Mouse (Mus musculus) liver, embryonic 18 days (tissue): ENCODE results near the gene Pif1. TPM values are rescaled to one million over a fixed set of nuclear protein-coding genes. Genes with fewer than 3 reads are reported as not detected.

ENCODE experiments used
- polyA plus RNA-seq: library from polyadenylated mRNA; depleted of rRNA; stranded (reverse); fragments of >200 nt; gene quantifications from 2 replicates; pipeline ENCODE4 v1.2.3, GENCODE M21; 2012; rRNA removed

Gene Pif1
- polyA plus RNA-seq: 4.1 and 4.7 TPM in 2 replicates

GRCm38 (mm10) chr9:65586406-65587269 lies at the start of gene Pif1:
TSS of gene Pif1 (plus strand) at chr9:65587160.

GRCm38 (mm10) chr9:65579781-65580371 lies 7.1 kb upstream of the Pif1 start, which contains the start of gene Plekho2:
TSS of gene Plekho2 (minus strand) at chr9:65580040.

DNA sequence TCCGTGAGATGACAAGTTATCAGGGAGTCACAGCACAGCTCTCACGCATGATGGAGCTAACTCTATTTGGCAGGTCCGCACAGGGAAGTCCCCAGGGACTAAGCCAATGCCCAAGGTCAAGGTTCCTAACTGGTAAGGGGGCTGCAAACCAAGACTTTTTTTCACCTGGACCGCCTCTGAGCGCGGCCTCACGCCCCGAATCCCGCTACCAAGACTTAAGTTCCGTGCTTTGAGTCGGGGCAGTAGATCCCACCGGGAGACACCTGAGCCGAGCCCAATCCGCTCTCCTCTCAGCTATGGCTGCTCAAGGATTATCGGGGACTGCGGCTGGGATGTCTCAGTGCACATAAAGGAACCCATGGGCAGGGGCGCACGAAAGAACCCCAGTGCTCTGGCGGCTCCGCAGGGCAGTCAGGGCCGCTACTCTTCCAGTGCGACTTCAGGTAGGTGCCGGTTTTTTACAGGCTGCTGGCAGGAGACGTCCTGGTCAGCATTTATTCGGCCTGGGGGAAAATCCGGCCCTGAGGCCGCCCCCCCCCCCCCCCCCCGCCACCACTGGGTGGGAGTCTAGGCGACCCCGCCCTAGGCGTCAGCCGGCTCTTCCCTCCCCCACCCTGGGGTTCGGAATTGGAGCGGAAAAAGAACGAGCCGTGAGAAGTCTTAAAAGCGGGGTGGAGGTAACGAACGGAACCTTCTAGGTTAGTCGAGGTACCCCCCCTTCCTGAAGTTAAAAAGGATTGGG lies 42.2 kb downstream of the Pif1 start, which contains the start of gene Rbpms2:
Gene Rbpms2 (plus strand): TSS at position 624 of the 742 bp plus-strand sequence.

Other genes starting within 250 kb of the Pif1 start
- gene Pdcd7, start 241.1 kb upstream of the Pif1 start, polyA plus RNA-seq: 3.8 and 4.5 TPM in 2 replicates
- 0.05 and 0.06 TPM in 2 replicates for gene Ubap1l, start 226.1 kb upstream of the Pif1 start, polyA plus RNA-seq
- 0.07 TPM in 2 replicates for gene Kbtbd13, start 195.5 kb upstream of the Pif1 start, polyA plus RNA-seq
- 0.14 and 0.20 TPM in 2 replicates for gene Rasl12, start 188.7 kb upstream of the Pif1 start, polyA plus RNA-seq
- gene Slc51b, start 164.2 kb upstream of the Pif1 start, polyA plus RNA-seq: 0.06 and 0.48 TPM in 2 replicates
- gene Mtfmt, start 151.4 kb upstream of the Pif1 start, polyA plus RNA-seq: 7.6 and 8.2 TPM in 2 replicates
- gene Spg21, start 126.2 kb upstream of the Pif1 start, polyA plus RNA-seq: 10.2 and 12.4 TPM in 2 replicates
- 0.03 and 0.08 TPM in 2 replicates for gene Ankdd1a, start 67.0 kb upstream of the Pif1 start, polyA plus RNA-seq
- 9.8 and 10.6 TPM in 2 replicates for gene Plekho2, start 7.1 kb upstream of the Pif1 start, polyA plus RNA-seq
- gene Rbpms2, start 42.5 kb downstream of the Pif1 start, polyA plus RNA-seq: 14.6 and 16.8 TPM in 2 replicates
- 25.7 and 26.2 TPM in 2 replicates for gene Oaz2, start 80.8 kb downstream of the Pif1 start, polyA plus RNA-seq
- 2.9 and 4.3 TPM in 2 replicates for gene Zfp609, start 240.4 kb downstream of the Pif1 start, polyA plus RNA-seq